Mouse (Mus musculus) frontal cortex, postnatal 10 days (tissue): Measurements from ENCODE around the gene Kif4.

Experiments used
- DNase-seq, 2 experiments: peaks; one replicate each; pipeline ENCODE4 v3.0.0; 2022; ENCODE audit warnings: low spot score in 2 of 2, mixed read lengths in 1 of 2

The Kif4 gene

DNA sequence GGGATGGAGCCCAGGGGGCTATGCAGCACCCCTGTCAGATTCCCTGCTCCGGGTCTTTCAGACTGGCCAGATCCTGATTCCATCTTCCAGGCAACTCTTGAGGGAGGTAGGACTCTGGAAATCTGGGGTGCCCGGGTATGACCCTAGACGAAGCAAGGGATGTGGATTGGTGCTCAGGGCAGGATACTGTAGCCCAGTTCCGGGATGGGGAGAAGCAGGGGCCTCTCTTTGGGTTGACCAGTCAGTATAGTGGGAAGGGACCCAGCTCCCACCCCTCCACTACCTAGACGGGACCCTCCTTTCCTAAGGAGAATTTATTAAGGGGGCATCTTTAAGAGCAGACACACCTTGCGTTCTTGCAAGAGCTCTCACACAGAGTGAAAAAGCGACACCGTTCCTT is 104.7 kb downstream of the Kif4 start:
- DNase-seq, result no peak

GRCm38 (mm10) chrX:100734359-100734758 is 108.8 kb downstream of the Kif4 start:
- no peak for DNase-seq

- peak; percentile 29 to 66 for DNase-seq
Observed at GRCm38 (mm10) chrX:100738918-100739317, 113.4 kb downstream of the Kif4 start.

DNA sequence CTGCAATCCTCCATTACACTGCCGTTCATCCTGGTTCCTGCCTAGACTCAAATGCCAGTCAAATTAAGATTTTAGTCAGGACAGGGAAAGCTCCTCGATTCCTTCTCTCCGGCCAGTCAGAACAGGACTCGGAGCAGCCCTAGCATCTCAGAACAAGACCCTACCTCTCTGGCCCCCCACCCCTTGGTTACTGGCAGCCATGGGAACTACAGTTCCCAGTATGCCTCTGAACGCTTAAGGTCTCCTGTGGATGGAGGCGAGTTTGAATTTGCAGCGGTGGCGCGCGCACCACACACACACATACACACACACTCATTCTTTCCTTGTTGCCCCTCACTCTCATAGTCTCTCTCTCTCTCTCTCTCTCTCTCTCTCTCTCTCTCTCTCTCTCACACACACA is 113.9 kb downstream of the Kif4 start:
- DNase-seq, result no peak

DNA sequence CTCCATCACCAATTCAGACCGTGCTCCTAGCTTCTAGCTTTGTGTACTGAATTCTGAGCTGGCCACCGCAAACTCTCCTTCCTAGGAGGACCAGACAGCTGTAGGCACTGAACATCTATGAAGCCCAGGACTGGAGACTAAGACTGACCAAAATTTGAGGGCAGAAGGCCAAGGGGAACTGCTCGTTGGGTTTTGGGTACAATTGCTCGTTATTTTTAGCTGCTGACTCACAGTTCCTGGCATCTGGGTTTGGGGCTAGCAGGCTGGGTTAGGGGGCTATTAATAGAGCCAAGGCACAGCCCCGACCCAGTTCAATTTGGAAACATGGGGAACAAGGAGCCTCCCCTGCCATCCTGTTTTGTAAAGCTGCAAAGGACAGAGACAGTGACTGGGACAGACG is 115.2 kb downstream of the Kif4 start:
- DNase-seq, result peak in 1 of 2 experiments; percentile 12

GRCm38 (mm10) chrX:100741940-100742339 is 116.4 kb downstream of the Kif4 start:
- peak; percentile 69 to 76 for DNase-seq

DNA sequence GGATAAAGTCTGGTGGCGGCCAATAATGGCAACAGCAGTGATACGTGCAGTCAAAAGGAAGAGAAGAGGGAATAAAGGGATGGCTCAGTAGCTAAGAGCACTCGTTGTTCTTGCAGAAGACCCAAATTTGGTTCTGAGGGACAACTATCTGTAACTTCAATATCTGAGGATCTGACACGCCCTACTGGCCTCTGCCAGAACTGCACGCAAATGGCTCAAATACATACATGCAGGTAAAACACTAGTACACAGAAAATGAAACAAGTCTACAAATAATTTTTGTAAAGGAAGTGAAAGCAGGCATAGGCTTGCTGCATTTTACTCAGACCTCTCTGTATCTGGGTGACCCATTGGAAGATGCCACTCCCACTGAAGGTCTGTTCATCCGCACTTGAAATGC is 140.3 kb downstream of the Kif4 start:
- no peak for DNase-seq

GRCm38 (mm10) chrX:100767181-100767884 is 141.8 kb downstream of the Kif4 start, which contains the start of gene Dlg3:
Gene Dlg3 (plus strand): TSS chrX:100767722.
- peak; percentile 62 to 66 for DNase-seq

DNA sequence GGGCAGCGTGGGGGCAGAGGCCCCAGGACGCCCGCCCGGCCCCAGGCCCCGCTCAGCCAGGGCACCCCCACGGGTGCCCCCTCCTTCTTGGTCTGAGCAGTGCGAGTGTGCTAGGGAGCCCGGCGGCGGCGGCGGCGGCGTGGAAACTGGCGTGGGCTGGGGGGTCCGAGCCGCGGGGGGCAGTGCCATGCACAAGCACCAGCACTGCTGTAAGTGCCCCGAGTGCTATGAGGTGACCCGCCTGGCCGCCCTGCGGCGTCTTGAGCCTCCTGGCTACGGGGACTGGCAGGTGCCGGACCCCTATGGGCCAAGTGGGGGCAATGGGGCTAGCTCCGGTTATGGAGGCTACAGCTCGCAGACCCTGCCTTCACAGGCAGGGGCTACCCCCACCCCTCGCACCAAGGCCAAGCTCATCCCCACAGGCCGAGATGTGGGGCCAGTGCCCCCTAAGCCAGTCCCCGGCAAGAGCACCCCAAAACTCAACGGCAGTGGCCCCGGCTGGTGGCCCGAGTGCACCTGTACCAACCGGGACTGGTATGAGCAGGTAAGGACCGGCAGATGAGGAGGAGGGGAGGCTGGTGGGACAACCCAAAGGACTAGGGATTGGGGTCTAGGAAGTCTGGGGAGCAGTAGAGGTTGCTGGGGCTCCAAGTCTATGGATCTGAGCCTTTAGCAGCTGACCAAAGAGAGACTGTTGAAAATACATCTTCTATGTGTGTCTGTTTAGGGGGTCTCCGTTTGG is 142.5 kb downstream of the Kif4 start:
- DNase-seq, result peak in 1 of 2 experiments; percentile 22

- no peak for DNase-seq
Observed at GRCm38 (mm10) chrX:100769281-100769680, 143.7 kb downstream of the Kif4 start.

DNA sequence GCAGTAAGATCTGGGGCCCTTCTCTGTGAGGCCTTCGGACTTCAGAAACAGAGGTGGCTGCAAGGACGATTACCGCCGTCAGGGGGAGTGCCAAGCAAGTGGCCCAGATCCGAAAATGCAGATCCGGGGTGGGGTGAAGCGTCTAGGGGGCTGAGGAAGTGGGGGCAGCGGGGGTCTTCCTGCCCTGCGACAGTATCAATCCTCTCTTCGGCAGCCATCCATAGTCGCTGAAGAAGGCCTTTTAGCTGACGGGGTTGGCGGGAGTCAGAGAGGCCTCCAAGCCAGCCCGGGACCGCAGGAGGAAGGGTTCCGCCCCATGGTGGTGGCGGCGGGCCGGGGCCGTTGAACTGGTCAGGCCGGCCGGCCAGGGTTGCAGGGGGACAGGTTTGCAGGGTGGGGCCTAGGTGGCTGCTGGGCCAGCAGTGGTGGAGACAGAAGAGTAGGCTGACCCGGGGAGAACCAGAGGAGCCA is 148.8 kb downstream of the Kif4 start:
- no peak for DNase-seq

- DNase-seq, result no peak
Observed at GRCm38 (mm10) chrX:100775405-100775804, 149.9 kb downstream of the Kif4 start.

DNA sequence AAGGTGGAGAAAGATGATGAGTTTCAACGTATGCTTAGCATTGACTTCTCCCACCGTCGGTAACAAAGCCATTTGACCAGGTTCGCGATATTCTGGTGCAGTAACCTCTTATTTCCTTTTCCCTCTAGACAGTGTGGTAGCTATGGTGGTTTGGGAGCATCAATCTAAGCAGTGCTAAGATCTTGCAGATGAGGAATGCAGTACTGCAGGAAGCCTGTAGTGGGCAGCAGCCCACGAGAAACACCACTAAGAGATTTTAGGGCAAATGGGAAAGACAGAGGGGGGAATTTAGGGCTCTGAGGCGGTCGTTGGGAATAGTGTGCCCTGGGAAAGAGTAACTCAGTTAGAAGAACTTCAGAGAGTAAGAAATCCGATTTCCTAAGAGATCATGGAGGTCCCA is 151.0 kb downstream of the Kif4 start:
- DNase-seq, result no peak
